Mouse (Mus musculus) gastrocnemius, adult 2 months (tissue): Measurements from ENCODE around the gene Gstcd. TPM values are rescaled to one million over a fixed set of nuclear protein-coding genes. Genes with fewer than 3 reads are reported as not detected.

ENCODE experiments used
- DNase-seq: peaks from one replicate; pipeline ENCODE4 v3.0.0; 2022
- H3K27ac ChIP-seq: fragments of 200-600 bp; 2 replicates; pipeline ENCODE4 v1.8.1; 2022; ENCODE audit warnings: mild to moderate bottlenecking
- H3K4me3 ChIP-seq: fragments of 200-600 bp; 2 replicates; pipeline ENCODE4 v1.8.1; 2022; ENCODE audit warnings: mild to moderate bottlenecking, moderate library complexity
- CTCF ChIP-seq: fragments of 200-600 bp; IDR thresholded peaks from 2 replicates; pipeline ENCODE4 v1.8.1; 2022; ENCODE audit warnings: antibody characterized with exemption, mild to moderate bottlenecking, moderate library complexity
- intact Hi-C: fragments of 180-260 bp; cut with DNase I; formaldehyde crosslinking; loops from one replicate; pipeline ENCODE4 v1.15.1; 2025
- total RNA-seq, 2 experiments: library from RNA; stranded (reverse); gene quantifications; 2 replicates each; pipeline ENCODE4 v1.2.3; 2021

Gene Gstcd
- total RNA-seq, 2 experiments from 2014 or later: 2.2 to 3.0 TPM

GRCm38 (mm10) chr3:132995904-132996267 is 95.9 kb downstream of the Gstcd start:
- H3K27ac ChIP-seq: no peak overlapping the region
- no peak for DNase-seq
- no peak overlapping the region for H3K4me3 ChIP-seq
- intact Hi-C loops: no loop called here
- no peak for TF ChIP-seq CTCF

- DNase-seq: no peak
- TF ChIP-seq CTCF: no peak
- H3K27ac ChIP-seq: no peak overlapping the region
- intact Hi-C loops: no loop called here
- no peak overlapping the region for H3K4me3 ChIP-seq
These were observed 96.5 kb downstream of the Gstcd start for GRCm38 (mm10) chr3:132995172-132995903.

GRCm38 (mm10) chr3:132986188-132986587 is 105.6 kb downstream of the Gstcd start:
- intact Hi-C loops: no loop called here
- Histone ChIP-seq H3K27ac (no peak overlapping the region), H3K4me3 (no peak overlapping the region)
- DNase-seq: no peak
- TF ChIP-seq CTCF: no peak

GRCm38 (mm10) chr3:132983845-132984485 is 107.9 kb downstream of the Gstcd start:
- no peak for DNase-seq
- Histone ChIP-seq H3K27ac (no peak overlapping the region), H3K4me3 (no peak overlapping the region)
- intact Hi-C loops: no loop called here
- TF ChIP-seq CTCF: no peak

- DNase-seq: no peak
- intact Hi-C loops: no loop called here
- Histone ChIP-seq H3K27ac (no peak overlapping the region), H3K4me3 (no peak overlapping the region)
- TF ChIP-seq CTCF: no peak
These were observed 109.9 kb downstream of the Gstcd start for GRCm38 (mm10) chr3:132981968-132982367.

GRCm38 (mm10) chr3:132979781-132980461 is 111.9 kb downstream of the Gstcd start:
- no peak overlapping the region for H3K4me3 ChIP-seq
- H3K27ac ChIP-seq: no peak overlapping the region
- intact Hi-C loops: no loop called here
- no peak for DNase-seq
- TF ChIP-seq CTCF: no peak

- no peak for TF ChIP-seq CTCF
- DNase-seq: no peak
- Histone ChIP-seq H3K27ac (no peak overlapping the region), H3K4me3 (no peak overlapping the region)
- intact Hi-C loops: no loop called here
These were observed 125.6 kb downstream of the Gstcd start for GRCm38 (mm10) chr3:132966255-132966654.

- Histone ChIP-seq H3K27ac (no peak overlapping the region), H3K4me3 (no peak overlapping the region)
- intact Hi-C loops: no loop called here
- no peak for DNase-seq
- no peak for TF ChIP-seq CTCF
These were observed 126.9 kb downstream of the Gstcd start for GRCm38 (mm10) chr3:132964715-132965507.

GRCm38 (mm10) chr3:132962631-132963361 is 129.0 kb downstream of the Gstcd start:
- no peak for TF ChIP-seq CTCF
- intact Hi-C loops: no loop called here

GRCm38 (mm10) chr3:132950529-132950880 is 141.3 kb downstream of the Gstcd start:
- TF ChIP-seq CTCF: no peak
- intact Hi-C loops: no loop called here
- no peak overlapping the region for H3K27ac ChIP-seq
- H3K4me3 ChIP-seq: peak overlapping the region; percentile 79
- no peak for DNase-seq

More at GRCm38 (mm10) chr3:132962631-132963361, 129.0 kb downstream of the Gstcd start:
- Histone ChIP-seq H3K4me3 (no peak overlapping the region), H3K27ac (no peak overlapping the region)
- no peak for DNase-seq

- intact Hi-C loops: no loop called here
- peak; percentile 50 for DNase-seq
- TF ChIP-seq CTCF: peak; percentile 7; the same call in 1 of the 2 replicates
- H3K27ac ChIP-seq: peak within 1 kb of the TSS; percentile 35; the same call in 1 of the 2 replicates
- H3K4me3 ChIP-seq: peak within 1 kb of the TSS; percentile 79
These were observed 141.9 kb downstream of the Gstcd start, which contains the start of gene Npnt for GRCm38 (mm10) chr3:132949791-132950528. Gene Npnt, minus strand, starts transcription at chr3:132950291.
